Mouse (Mus musculus) midbrain, embryonic 16.5 days (tissue): ENCODE measurements around the gene Gm9747. TPM values are rescaled to one million over a fixed set of nuclear protein-coding genes. Genes with fewer than 3 reads are reported as not detected.
A peak's percentile ranks its signal among the peaks of the same experiment; 100 is the strongest.

Experiments used
- ATAC-seq: fragments of 200-750 bp; cut with Nextera tagmentation; 2 replicates; pipeline ENCODE4 v1.8.0; 2017; ENCODE audit warnings: moderate TSS enrichment
- H3K27ac ChIP-seq: fragments of 300-500 bp; sonication (generic); 2 replicates; pipeline ENCODE4 v1.5.1; 2014; ENCODE audit warnings: mild to moderate bottlenecking, low read length, mixed read lengths
- H3K27me3 ChIP-seq: fragments of 300-500 bp; sonication (generic); 2 replicates; pipeline ENCODE4 v1.6.1; 2014; ENCODE audit warnings: low read depth, low read length, mixed read lengths; ENCODE audit not compliant: control insufficient read depth, insufficient read depth
- H3K36me3 ChIP-seq: fragments of 300-500 bp; sonication (generic); 2 replicates; pipeline ENCODE4 v1.6.1; 2014; ENCODE audit warnings: mild to moderate bottlenecking, low read length, moderate library complexity, mixed read lengths; ENCODE audit not compliant: control insufficient read depth, insufficient read depth
- H3K4me1 ChIP-seq: fragments of 300-500 bp; sonication (generic); 2 replicates; pipeline ENCODE4 v1.6.1; 2014; ENCODE audit warnings: mild to moderate bottlenecking, low read length, mixed read lengths; ENCODE audit not compliant: control insufficient read depth, insufficient read depth
- H3K4me2 ChIP-seq: fragments of 300-500 bp; sonication (generic); 2 replicates; pipeline ENCODE4 v1.6.1; 2014; ENCODE audit warnings: mild to moderate bottlenecking, low read length, mixed read lengths
- H3K4me3 ChIP-seq: fragments of 300-500 bp; sonication (generic); 2 replicates; pipeline ENCODE4 v1.5.1; 2014; ENCODE audit warnings: low read depth, mild to moderate bottlenecking, low read length, moderate library complexity, mixed read lengths
- H3K9ac ChIP-seq: fragments of 300-500 bp; sonication (generic); 2 replicates; pipeline ENCODE4 v1.6.1; 2014; ENCODE audit warnings: low read depth, low read length, mixed read lengths
- H3K9me3 ChIP-seq: fragments of 300-500 bp; sonication (generic); replicated peaks from 2 replicates; pipeline ENCODE4 v1.6.1; 2014; ENCODE audit warnings: mild to moderate bottlenecking, low read length, mixed read lengths; ENCODE audit not compliant: control insufficient read depth, poor library complexity, severe bottlenecking
- WGBS: fragments of 180-500 bp; shearing (Covaris S2); extraction: QIAGEN DNeasy Blood & Tissue Kit; methylation state at CpG from one replicate; pipeline ENCODE4 v1.1.7; 2014; 5-methylcytosine and 5-hydroxymethylcytosine counted together
- polyA plus RNA-seq: library from polyadenylated mRNA; unstranded; fragments of >200 nt; fragmentation: Nextera tagmentation; extraction: Ambion mirVana; gene quantifications from 2 replicates; pipeline ENCODE4 v1.2.1, GENCODE M21; 2015

Gm9747 gene
- polyA plus RNA-seq, 1 experiment from 2014 or later, result 24.8 TPM

- no peaks in the 10 kb centered on the region for H3K36me3 ChIP-seq
- H3K9me3 ChIP-seq, result no peaks in the 10 kb centered on the region
- H3K4me2 ChIP-seq, result no peak overlapping the region
- H3K27ac ChIP-seq, result no peak overlapping the region
- no peaks in the 10 kb centered on the region for H3K27me3 ChIP-seq
- no peak overlapping the region for H3K4me3 ChIP-seq
- no peaks in the 10 kb centered on the region for H3K4me1 ChIP-seq
- WGBS, result 80% methylated on average over 4 of the region's 4 CpGs
- ATAC-seq, result no peak
- no peak overlapping the region for H3K9ac ChIP-seq
Measured at GRCm38 (mm10) chr1:82267547-82267946, 34.6 kb downstream of the Gm9747 start.

GRCm38 (mm10) chr1:82272231-82272630 lies 39.3 kb downstream of the Gm9747 start:
- H3K9ac ChIP-seq, result no peak overlapping the region
- no peak overlapping the region for H3K27ac ChIP-seq
- no peaks in the 10 kb centered on the region for H3K9me3 ChIP-seq
- WGBS, result 49% methylated on average over 5 of the region's 5 CpGs
- no peaks in the 10 kb centered on the region; the same call in none of the 2 replicates for H3K4me1 ChIP-seq
- no peak overlapping the region for H3K4me3 ChIP-seq
- 0 out of 2 replicates have a peak, but pooled peaks cover 7% of the 10 kb centered on the region for H3K36me3 ChIP-seq
- H3K27me3 ChIP-seq, result no peaks in the 10 kb centered on the region
- no peak overlapping the region for H3K4me2 ChIP-seq
- no peak for ATAC-seq

- no peak overlapping the region for H3K4me3 ChIP-seq
- no peak overlapping the region for H3K4me2 ChIP-seq
- H3K4me1 ChIP-seq, result no peaks in the 10 kb centered on the region; the same call in none of the 2 replicates
- H3K27me3 ChIP-seq, result no peaks in the 10 kb centered on the region
- no peaks in the 10 kb centered on the region for H3K9me3 ChIP-seq
- 0 out of 2 replicates have a peak, but pooled peaks cover 7% of the 10 kb centered on the region for H3K36me3 ChIP-seq
- H3K9ac ChIP-seq, result no peak overlapping the region
- no peak overlapping the region for H3K27ac ChIP-seq
- peak; percentile 46; the same call in 1 of the 2 replicates for ATAC-seq
- 8% methylated on average over 6 of the region's 6 CpGs for WGBS
Measured at GRCm38 (mm10) chr1:82273529-82273928, 40.6 kb downstream of the Gm9747 start.

- no peaks in the 10 kb centered on the region for H3K9me3 ChIP-seq
- no peak overlapping the region for H3K4me2 ChIP-seq
- H3K27ac ChIP-seq, result no peak overlapping the region
- H3K4me1 ChIP-seq, result no peaks in the 10 kb centered on the region; the same call in none of the 2 replicates
- ATAC-seq, result no peak
- no peak overlapping the region for H3K9ac ChIP-seq
- H3K36me3 ChIP-seq, result 0 out of 2 replicates have a peak, but pooled peaks cover 7% of the 10 kb centered on the region
- H3K27me3 ChIP-seq, result no peaks in the 10 kb centered on the region
- no peak overlapping the region for H3K4me3 ChIP-seq
- WGBS, result 26% methylated on average over 1 of the region's 1 CpGs
Measured at GRCm38 (mm10) chr1:82274361-82274760, 41.4 kb downstream of the Gm9747 start.

GRCm38 (mm10) chr1:82279768-82280167 lies 46.9 kb downstream of the Gm9747 start:
- Histone ChIP-seq H3K27ac (no peak overlapping the region), H3K4me1 (peaks cover 15% of the 10 kb centered on the region), H3K9ac (no peak overlapping the region), H3K36me3 (0 out of 2 replicates have a peak, but pooled peaks cover 7% of the 10 kb centered on the region), H3K4me3 (no peak overlapping the region), H3K27me3 (no peaks in the 10 kb centered on the region), H3K9me3 (no peaks in the 10 kb centered on the region), H3K4me2 (no peak overlapping the region)
- 85% methylated on average over 1 of the region's 1 CpGs for WGBS
- ATAC-seq, result no peak

- no peak overlapping the region for H3K9ac ChIP-seq
- WGBS, result 91% methylated on average over 6 of the region's 6 CpGs
- no peak for ATAC-seq
- 0 out of 2 replicates have a peak, but pooled peaks cover 4% of the 10 kb centered on the region for H3K36me3 ChIP-seq
- H3K4me1 ChIP-seq, result peaks cover 28% of the 10 kb centered on the region
- no peak overlapping the region for H3K4me3 ChIP-seq
- H3K27ac ChIP-seq, result no peak overlapping the region
- H3K9me3 ChIP-seq, result no peaks in the 10 kb centered on the region
- no peaks in the 10 kb centered on the region for H3K27me3 ChIP-seq
- no peak overlapping the region for H3K4me2 ChIP-seq
Measured at GRCm38 (mm10) chr1:82281823-82282222, 48.9 kb downstream of the Gm9747 start.

GRCm38 (mm10) chr1:82282992-82283611 lies 50.2 kb downstream of the Gm9747 start:
- peak; percentile 98 for ATAC-seq
- H3K4me1 ChIP-seq, result peaks cover 40% of the 10 kb centered on the region
- no peaks in the 10 kb centered on the region for H3K27me3 ChIP-seq
- no peaks in the 10 kb centered on the region for H3K9me3 ChIP-seq
- H3K9ac ChIP-seq, result peak overlapping the region; percentile 83
- WGBS, result 2% methylated on average over 31 of the region's 35 CpGs
- H3K36me3 ChIP-seq, result peaks cover 4% of the 10 kb centered on the region
- H3K4me3 ChIP-seq, result peak overlapping the region; percentile 56
- peak overlapping the region; percentile 76 for H3K4me2 ChIP-seq
- peak overlapping the region; percentile 97 for H3K27ac ChIP-seq

GRCm38 (mm10) chr1:82283901-82284301 lies 51.0 kb downstream of the Gm9747 start:
- Histone ChIP-seq H3K4me1 (peaks cover 43% of the 10 kb centered on the region), H3K36me3 (peaks cover 5% of the 10 kb centered on the region), H3K4me2 (peak overlapping the region; percentile 76), H3K9ac (peak overlapping the region; percentile 83; the same call in 1 of the 2 replicates), H3K27me3 (no peaks in the 10 kb centered on the region), H3K27ac (peak overlapping the region; percentile 97), H3K4me3 (peak overlapping the region; percentile 56), H3K9me3 (no peaks in the 10 kb centered on the region)
- 0% methylated on average over 1 of the region's 1 CpGs for WGBS
- peak; percentile 37 for ATAC-seq

GRCm38 (mm10) chr1:82284403-82284802 lies 51.5 kb downstream of the Gm9747 start:
- no peaks in the 10 kb centered on the region for H3K27me3 ChIP-seq
- H3K4me3 ChIP-seq, result peak overlapping the region; percentile 56
- H3K36me3 ChIP-seq, result peaks cover 5% of the 10 kb centered on the region
- H3K4me2 ChIP-seq, result peak overlapping the region; percentile 76
- no peaks in the 10 kb centered on the region for H3K9me3 ChIP-seq
- WGBS, result 9% methylated on average over 4 of the region's 4 CpGs
- ATAC-seq, result no peak
- H3K4me1 ChIP-seq, result peaks cover 48% of the 10 kb centered on the region
- peak overlapping the region; percentile 27; the same call in 1 of the 2 replicates for H3K9ac ChIP-seq
- H3K27ac ChIP-seq, result peak overlapping the region; percentile 97; the same call in 1 of the 2 replicates
